Mouse (Mus musculus) heart, postnatal 25 days (tissue): Measurements from ENCODE around the gene Hist2h2aa2. TPM values are rescaled to one million over a fixed set of nuclear protein-coding genes. Genes with fewer than 3 reads are reported as not detected.
"Not testable (repeated sequence)": the region's sequence is repeated elsewhere in the genome, so short reads cannot be mapped to it uniquely, and the experiment has no call there.

Experiments used
- DNase-seq: peaks from one replicate; pipeline ENCODE4 v3.0.0; 2022; ENCODE audit warnings: low spot score
- intact Hi-C: fragments of 180-260 bp; cut with DNase I; formaldehyde crosslinking; loops from one replicate; pipeline ENCODE4 v1.15.1; 2025
- total RNA-seq, 2 experiments: library from RNA; stranded (reverse); gene quantifications; 2 replicates each; pipeline ENCODE4 v1.2.3; 2021

The Hist2h2aa2 gene
- 100 to 1,000 TPM; 232 to 233 TPM for total RNA-seq

DNA sequence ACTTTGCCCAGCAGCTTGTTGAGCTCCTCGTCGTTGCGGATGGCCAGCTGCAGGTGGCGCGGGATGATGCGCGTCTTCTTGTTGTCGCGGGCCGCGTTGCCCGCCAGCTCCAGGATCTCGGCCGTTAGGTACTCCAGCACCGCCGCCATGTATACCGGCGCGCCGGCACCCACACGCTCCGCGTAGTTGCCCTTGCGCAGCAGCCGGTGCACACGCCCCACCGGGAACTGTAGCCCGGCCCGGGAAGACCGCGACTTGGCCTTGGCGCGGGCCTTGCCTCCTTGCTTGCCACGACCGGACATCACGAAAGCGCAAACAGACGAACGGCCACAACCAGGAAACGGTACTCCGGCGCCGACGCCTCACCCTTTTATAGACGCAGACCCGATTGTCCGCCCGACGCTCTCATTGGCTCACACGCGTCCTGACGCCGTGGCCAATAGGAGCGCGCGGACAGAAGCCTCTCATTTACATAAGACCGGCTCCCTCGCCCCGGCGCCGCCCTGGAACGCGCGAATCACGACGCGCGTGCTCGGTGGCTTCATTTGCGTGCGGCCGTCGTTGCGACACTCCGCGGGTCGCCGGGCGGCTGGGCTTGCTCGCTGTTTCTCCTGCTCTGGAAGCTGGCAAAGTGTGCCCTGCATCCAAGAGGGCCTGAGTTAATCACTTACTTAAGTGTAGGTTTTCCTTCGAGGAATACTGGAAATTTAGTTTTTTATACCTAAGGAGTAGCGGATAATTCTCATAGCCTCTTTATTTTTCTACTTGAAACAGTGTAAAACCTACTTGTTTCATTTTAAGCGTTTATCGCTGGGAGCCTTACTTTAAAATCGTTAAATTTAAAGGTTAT is at the start of gene Hist2h2aa2:
TSS of gene Hist2h2aa2 (minus strand) at position 328 of the 850 bp plus-strand sequence.
- intact Hi-C loops, result loop anchor here (2.0 kb wide), 1 partner anchor 23 kb away; the partner anchor contains the start of gene Hist2h4
- peak; percentile 94 for DNase-seq

DNA sequence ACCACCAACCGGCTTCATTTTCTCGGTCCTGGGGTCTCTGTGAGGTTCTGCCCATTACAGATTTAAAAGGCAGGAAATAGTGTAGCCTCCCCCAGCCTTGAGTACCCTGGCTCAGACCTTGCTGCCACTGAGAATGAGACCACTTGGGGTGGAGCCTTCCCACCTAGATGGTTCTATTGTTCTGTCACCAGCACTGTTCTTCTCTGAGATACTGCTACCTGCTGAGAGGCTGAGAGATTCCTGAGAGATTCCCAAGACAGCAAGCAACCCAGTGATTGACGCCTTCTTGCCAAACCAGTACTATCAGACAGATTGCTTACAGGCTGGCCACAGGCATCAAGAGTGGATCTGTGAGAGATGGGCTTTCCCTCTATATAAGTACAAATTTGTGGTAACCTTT is 49.1 kb upstream of the Hist2h2aa2 start:
- no peak for DNase-seq
- intact Hi-C loops, result no loop called here

DNA sequence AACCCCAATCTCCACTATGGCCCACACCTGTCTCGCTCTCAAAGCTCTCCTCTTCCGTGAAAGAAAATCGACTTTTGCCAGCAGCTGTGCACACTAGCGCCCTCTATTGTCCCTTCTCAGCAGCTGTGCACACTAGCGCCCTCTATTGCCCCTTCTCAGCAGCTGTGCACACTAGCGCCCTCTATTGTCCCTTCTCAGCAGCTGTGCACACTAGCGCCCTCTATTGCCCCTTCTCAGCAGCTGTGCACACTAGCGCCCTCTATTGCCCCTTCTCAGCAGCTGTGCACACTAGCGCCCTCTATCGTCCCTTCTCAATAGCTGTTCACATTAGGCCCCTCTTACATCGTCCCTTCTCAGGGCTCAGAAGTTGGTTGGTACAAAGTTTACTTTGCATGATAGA is 47.3 kb upstream of the Hist2h2aa2 start:
- DNase-seq, intact Hi-C loops: not testable (repeated sequence)

DNA sequence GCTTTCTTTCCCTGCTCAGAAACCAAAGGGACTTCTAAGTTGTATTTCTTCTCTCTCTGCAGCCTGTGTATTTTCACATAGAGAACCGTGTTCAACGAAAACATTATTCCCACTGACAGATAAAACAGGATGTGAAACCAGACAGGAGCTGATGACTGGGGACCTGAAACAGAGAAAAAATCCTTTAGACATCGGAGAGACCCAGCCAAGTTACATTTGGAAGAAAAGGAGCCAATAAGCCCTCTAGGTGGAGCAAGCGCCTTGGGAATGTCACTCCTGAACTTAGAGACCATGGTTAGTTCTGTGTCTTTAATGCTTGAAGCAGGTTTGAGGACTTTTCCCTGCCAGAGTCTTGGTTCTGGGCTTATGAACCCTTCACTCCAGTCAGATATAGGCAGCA is 44.4 kb upstream of the Hist2h2aa2 start:
- intact Hi-C loops, result loop anchor here (5.0 kb wide), 1 partner anchor 158 kb away; no protein-coding TSS in a partner anchor
- DNase-seq, result no peak

DNA sequence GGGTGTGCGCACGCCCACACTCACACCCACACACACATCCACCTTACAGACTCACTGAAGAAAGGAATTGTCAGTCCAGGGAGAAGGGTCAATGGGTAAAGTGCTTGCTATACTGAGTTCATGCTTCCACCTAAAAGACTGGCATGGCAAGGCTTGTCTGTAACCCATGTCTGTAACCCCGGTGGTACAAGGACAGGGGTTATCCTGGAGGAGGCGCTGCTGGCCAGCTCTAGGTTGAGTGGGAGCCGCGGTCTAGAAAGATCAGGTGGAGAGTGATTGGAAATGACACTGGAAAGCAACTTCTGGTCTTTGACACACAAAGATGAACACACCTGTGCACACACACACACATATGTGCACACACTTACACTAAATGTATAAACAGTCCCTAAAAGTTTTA is 40.6 kb upstream of the Hist2h2aa2 start:
- intact Hi-C loops, result loop anchor here (5.0 kb wide), 1 partner anchor 162 kb away; no protein-coding TSS in a partner anchor
- no peak for DNase-seq

DNA sequence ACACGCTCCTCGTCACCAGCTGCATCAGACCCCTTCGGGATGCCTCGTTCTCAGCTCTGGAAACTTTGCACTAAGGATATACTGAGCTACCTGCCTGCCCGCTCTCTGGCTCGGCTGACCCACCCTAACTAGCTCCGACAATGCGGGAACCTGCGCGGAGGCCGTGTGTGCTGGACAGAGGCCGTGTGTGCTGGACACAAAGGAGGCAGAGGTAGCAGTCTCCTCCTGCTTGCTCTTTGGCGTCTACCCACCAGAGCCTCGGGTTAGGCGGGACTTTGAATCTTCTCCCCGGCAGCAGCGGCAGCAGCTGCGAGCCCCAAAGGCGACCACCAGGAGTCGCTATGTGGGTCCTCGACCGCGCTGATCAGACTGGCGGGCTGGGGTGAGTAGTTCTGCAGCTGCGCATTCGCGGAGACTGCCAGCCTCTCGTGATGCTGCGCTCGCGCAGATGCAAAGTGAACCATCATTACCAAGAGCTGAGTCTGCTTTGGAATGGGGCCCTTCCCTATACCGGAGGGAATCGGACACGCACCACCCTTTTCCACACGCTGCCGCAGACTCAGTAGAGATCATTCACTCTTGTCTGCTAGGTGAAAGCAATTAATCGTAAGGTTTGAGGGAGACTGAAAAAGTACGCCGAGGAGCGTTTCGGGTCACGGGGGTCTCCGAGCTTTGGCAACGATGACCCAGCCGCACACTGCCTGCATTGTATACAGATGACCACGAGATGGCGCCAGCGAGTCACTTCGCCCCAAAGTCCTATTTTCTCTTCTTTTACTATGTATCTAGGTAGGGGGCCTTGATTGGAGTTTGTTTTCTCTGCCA is 37.9 kb upstream of the Hist2h2aa2 start:
- peak; percentile 83 for DNase-seq
- intact Hi-C loops, result loop anchor here (5.0 kb wide), 1 partner anchor 224 kb away; no protein-coding TSS in a partner anchor

DNA sequence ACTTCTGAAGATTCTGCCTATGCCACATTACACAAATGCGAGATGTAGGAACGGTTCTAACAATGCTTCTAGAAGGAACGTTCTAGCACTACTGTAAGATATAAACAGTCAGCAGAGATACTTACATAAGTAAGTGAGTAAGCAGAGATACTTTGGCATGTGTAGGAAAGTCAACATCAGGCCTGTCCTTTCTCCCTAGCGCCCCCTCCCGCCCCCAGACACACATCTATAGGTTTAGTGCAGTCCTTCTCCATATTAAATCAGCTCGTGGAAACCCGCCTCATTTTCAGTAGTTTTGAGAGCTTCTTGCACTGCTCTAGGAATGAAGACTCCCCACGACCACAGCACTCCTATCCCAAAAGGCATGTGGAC is 37.3 kb upstream of the Hist2h2aa2 start:
- intact Hi-C loops, result loop anchor here (5.0 kb wide), 1 partner anchor 225 kb away; no protein-coding TSS in a partner anchor

DNA sequence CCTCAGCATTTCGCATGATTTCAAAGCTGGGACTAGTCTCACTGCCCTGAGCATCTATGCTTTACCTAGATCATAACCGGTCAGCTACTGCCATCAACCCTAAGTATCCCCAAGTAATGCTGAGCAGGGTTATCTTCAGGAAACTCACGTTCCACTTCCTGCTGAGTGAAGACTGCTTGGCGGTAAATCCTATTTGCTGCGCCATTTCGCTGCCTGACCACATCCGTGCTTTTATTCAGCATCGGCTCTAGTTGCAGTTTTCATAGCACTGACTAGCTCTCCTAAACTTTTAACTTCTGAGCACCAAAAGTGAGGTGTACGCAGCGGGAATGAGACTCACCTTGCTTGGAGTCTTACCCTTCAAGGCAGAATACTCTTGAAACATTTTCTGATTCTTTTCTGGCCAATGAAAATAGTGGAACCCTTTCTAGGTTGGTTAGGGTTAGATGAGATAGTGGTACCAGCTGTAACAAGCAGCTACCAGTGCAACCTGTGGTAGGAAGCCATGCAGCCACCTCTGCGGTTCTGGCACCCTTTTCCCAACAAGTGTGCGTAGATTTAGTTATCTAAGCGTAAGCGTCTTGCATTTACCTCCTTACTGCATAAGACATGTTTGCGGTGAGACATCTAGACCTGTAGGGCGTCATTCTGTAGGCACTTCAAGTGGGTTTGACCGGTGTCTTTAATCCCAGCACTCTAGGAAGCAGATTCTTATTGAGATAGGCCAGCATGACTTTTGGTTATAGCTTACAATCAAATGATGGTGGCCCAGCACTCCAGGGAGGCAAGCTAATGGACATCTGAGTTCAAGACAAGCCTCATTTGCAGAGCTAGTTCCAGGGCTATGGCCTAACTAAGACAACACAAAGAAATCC is 33.8 kb upstream of the Hist2h2aa2 start:
- DNase-seq, result no peak
- intact Hi-C loops, result no loop called here

More for the DNA sequence above, 37.3 kb upstream of the Hist2h2aa2 start:
- no peak for DNase-seq

DNA sequence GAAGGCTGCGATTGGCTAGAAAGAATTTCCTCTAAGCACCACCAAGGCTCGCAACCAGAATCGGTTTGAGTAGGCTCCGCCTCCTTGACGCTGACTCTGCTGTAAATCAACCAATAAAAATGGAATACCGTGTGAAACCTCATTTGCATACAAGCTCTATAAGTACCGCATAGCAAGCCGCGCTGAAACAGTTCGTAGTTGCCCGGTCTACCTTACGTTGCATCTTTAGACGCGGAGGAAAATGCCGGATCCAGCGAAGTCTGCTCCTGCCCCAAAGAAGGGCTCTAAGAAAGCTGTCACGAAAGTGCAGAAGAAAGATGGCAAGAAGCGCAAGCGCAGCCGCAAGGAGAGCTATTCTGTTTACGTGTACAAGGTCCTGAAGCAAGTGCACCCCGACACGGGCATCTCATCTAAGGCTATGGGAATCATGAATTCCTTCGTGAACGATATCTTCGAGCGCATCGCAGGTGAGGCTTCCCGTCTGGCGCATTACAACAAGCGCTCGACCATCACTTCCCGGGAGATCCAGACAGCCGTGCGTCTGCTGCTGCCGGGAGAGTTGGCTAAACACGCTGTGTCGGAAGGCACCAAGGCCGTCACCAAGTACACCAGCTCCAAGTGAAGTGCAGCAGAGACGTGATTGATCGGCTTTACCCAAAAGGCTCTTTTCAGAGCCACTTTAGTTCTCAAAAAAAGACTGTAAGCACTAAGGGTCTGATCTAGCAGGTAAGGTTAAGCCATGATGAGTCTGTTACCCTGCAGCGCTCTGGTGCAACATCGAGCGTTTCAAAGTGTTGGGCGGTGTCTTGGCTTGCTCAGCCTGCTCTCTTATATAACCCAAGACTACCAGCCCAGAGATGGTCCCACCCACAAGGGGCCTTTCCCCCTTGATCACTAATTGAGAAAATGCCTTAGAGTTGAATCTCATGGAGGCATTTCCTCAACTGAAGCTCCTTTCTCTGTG is 29.7 kb upstream of the Hist2h2aa2 start, which contains the start of gene Hist2h2bb:
TSS of gene Hist2h2bb (plus strand) at position 242 of the 964 bp plus-strand sequence.
- peak; percentile 89 for DNase-seq
- intact Hi-C loops, result loop anchor here (2.0 kb wide), 1 partner anchor 49 kb away; the partner anchor contains the start of genes Hist2h2ac and Hist2h2be

DNA sequence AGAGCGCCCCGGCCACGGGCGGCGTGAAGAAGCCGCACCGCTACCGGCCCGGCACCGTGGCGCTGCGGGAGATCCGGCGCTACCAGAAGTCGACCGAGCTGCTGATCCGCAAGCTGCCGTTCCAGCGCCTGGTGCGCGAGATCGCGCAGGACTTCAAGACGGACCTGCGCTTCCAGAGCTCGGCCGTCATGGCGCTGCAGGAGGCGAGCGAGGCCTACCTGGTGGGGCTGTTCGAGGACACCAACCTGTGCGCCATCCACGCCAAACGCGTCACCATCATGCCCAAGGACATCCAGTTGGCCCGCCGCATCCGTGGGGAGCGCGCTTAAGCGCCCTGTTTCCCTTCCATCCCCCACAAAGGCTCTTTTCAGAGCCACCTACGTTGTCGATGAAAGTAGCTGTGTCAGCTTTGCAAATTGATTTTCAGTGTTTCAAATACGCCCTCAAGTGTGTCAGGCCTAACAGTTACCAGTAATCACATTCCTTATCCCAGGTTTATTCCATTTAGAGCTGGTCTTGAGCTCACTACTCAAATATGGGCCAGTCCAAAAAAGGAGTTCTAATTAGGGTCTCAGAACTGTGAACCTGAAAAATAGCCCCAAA is 28.8 kb upstream of the Hist2h2aa2 start:
- not testable (repeated sequence) for DNase-seq

DNA sequence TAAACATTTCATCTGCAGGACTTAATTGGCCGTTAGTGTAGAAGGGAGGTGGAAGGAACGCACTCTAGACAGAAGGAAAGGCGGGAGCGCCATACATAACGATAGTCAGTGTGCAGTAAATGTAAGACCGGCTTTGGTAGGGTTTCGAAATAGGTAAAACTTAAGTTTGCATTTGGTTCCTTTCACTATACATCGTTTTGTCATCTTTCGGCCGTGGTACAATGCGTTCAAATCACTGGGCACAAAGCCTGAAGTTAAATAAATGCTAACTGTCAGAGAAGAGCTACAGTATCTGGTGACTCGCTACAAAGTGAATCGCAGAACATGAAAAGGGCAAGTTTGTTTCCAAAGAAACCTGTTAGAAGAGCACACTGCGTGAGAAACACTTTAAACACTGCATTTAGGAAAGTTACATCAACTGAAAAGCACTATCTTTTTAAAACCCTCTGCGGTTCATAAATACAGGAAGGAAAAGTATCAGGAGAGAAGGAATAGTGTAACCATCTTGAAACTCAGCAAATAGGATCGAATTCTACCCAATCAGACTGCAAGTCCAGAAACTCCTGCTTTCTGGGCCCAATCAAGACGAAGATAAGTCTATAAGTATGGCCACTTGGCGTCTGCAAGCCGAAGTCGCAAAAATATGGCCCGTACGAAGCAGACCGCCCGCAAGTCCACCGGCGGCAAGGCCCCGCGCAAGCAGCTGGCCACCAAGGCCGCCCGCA is 28.1 kb upstream of the Hist2h2aa2 start, which contains the start of gene Hist2h3b:
TSS of gene Hist2h3b (plus strand) at position 604 of the 725 bp plus-strand sequence.
- peak; percentile 71 for DNase-seq
- intact Hi-C loops, result loop anchor here (2.0 kb wide), 1 partner anchor 47 kb away; the partner anchor contains the start of genes Hist2h2ac and Hist2h2be

More for the DNA sequence above, 28.8 kb upstream of the Hist2h2aa2 start:
- intact Hi-C loops, result loop anchor here (2.0 kb wide), 1 partner anchor 48 kb away; the partner anchor contains the start of genes Hist2h2ac and Hist2h2be

DNA sequence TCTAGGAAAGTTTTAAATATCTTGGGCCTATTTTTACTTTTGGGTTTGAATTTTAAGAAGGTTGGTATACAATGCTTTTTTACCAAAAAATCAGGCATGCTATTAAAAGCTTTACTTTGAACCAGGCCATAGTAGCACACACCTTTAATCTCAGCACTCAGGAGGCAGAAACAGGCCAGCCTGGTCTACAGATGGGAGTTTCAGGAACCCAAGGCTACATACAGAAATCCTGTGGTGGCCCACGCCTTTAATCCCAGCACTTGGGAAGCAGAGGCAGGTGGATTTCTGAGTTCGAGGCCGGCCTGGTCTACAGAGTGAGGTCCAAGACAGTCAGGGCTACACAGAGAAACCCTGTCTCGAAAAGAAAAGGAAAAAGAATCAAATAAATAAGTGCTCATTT is 27.5 kb upstream of the Hist2h2aa2 start:
- DNase-seq, result no peak
- intact Hi-C loops, result no loop called here

DNA sequence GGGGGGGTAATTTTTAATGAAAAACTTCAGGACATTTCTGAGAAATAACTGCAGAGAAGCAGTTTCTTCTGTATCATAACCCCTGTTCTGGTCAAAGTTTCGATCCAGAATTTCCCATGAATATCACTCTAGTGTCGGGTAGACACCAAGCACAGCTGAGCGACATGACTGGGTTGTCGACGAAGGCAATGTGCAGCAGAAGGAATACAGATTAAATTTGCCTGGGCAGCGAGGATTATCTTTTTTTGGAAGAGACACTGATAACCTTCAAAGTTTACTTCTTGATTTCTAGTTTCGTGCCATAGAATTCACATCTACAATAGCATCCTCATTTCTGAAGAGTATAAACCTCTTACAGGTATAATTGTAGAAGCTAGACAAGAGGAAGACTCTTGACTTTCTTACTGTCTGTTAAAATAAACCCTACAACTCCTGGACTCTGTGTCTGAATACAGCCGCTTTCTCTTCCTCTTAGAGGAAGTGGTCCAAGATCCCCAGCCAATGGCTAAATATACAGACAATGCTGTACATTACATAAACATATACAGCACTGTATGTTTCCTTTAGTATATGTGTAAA is 26.1 kb upstream of the Hist2h2aa2 start:
- intact Hi-C loops, result no loop called here
- DNase-seq, result no peak

DNA sequence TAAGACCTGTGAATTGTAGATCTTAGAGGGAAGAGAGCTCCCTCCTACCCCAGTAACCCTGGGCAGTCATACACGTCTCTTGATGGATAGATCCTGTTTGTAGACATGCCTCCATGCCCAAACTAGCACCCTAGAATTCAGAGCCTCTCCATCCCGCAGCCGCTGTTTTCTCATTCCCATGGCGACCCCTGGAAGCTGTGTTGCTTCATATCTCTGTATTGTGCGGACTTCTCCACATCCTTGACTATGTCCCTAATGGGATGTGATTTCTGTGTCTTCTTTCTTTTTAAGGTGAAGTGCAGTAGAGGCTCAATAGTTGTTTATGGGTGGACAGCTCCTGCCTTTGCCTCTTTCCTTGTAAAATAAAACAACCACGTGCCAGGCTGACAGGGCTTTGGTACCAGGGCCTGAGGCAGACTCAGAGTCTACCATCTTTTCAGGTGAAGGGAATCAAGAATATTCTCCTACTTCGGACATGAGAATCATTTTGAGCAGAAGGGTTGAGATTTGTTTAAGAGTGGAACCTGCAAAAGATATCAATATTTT is 24.4 kb upstream of the Hist2h2aa2 start:
- intact Hi-C loops, result no loop called here
- no peak for DNase-seq

DNA sequence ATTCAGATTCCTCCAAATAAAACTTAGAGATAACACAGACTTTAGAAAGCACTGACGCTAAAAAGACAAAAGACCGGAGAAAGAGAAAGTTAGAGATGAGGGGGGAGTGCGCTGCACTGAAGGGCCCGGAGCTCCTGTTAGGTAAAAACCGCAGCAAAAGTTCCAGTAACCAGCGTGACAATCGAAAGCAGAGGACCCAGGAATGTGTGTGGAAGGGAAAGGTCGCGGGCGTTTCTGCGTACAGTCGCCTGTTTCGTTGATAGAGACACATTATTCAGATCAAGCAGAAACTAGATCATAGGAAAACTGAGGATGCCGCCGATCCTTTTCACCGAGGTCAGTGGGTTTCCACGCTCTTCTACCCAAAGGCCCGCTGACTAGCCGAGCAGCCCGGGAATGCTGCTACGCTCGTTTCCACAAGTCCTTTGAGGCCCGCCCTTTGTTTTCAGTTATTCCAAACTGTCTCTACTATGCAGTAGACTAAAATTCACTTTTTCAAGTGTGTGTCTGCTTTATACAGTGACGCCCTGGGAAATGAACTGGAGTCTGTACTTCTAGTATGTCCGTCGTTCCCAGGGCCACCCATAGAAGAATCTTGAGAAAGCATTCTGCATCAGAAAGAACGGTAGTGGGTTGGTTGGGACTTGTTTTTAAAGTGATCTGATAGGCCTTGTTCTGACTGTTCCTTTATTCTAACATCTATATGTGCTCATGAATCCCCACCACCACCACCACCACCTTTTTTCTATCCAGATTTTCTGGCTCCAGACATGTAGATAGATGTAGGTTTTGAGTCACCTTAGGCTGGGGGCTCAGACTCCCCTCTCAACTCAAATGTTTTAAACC is 23.7 kb upstream of the Hist2h2aa2 start:
- peak; percentile 17 for DNase-seq
- intact Hi-C loops, result loop anchor here (2.0 kb wide), 1 partner anchor 23 kb away; the partner anchor contains the start of gene Hist2h2aa2
